Mouse (Mus musculus): ENCODE measurements around the gene Cd3g. TPM values are rescaled to one million over a fixed set of nuclear protein-coding genes. Genes with fewer than 3 reads are reported as not detected.
A peak's percentile ranks its signal among the peaks of the same experiment; 100 is the strongest.

The Cd3g gene
- not detected for total RNA-seq (2021)
- long read RNA-seq, experiment 1 = 0 reads
- long read RNA-seq, experiment 2 = 0 reads

GRCm38 (mm10) chr9:44980242-44980641 lies at the start of gene Cd3g:
Gene Cd3g (minus strand): TSS chr9:44980431.
- intact Hi-C loops (cut with DNase I) = no loop called here

GRCm38 (mm10) chr9:45027376-45027775 lies 47.1 kb upstream of the Cd3g start:
- intact Hi-C loops (cut with DNase I) = no loop called here

More at GRCm38 (mm10) chr9:44980242-44980641, at the start of gene Cd3g:
- no peak for DNase-seq (ENCODE audit: low spot score in 2 of 2)

GRCm38 (mm10) chr9:45024187-45024586 lies 44.0 kb upstream of the Cd3g start:
- intact Hi-C loops (cut with DNase I) = no loop called here
- DNase-seq (ENCODE audit: low spot score in 2 of 2) = no peak

More at GRCm38 (mm10) chr9:45027376-45027775, 47.1 kb upstream of the Cd3g start:
- DNase-seq (ENCODE audit: low spot score in 2 of 2) = no peak

GRCm38 (mm10) chr9:45023638-45024037 lies 43.4 kb upstream of the Cd3g start:
- intact Hi-C loops (cut with DNase I) = loop anchor here (2.0 kb wide), 1 partner anchor 123 kb away; no protein-coding TSS in a partner anchor

GRCm38 (mm10) chr9:45022800-45023199 lies 42.6 kb upstream of the Cd3g start:
- DNase-seq (ENCODE audit: low spot score in 2 of 2) = peak; percentile 52 to 72

More at GRCm38 (mm10) chr9:45023638-45024037, 43.4 kb upstream of the Cd3g start:
- no peak for DNase-seq (ENCODE audit: low spot score in 2 of 2)

GRCm38 (mm10) chr9:45018031-45018430 lies 37.8 kb upstream of the Cd3g start:
- intact Hi-C loops (cut with DNase I) = no loop called here
- peak; percentile 42 for DNase-seq (ENCODE audit: low spot score in 2 of 2)

More at GRCm38 (mm10) chr9:45022800-45023199, 42.6 kb upstream of the Cd3g start:
- intact Hi-C loops (cut with DNase I) = loop anchor here (2.0 kb wide), 1 partner anchor 124 kb away; no protein-coding TSS in a partner anchor

GRCm38 (mm10) chr9:45015841-45016240 lies 35.6 kb upstream of the Cd3g start:
- intact Hi-C loops (cut with DNase I) = no loop called here
- no peak for DNase-seq (ENCODE audit: low spot score in 2 of 2)

- no peak for DNase-seq (ENCODE audit: low spot score in 2 of 2)
- intact Hi-C loops (cut with DNase I) = no loop called here
Measured at GRCm38 (mm10) chr9:45014879-45015278, 34.6 kb upstream of the Cd3g start.

- no peak for DNase-seq (ENCODE audit: low spot score in 2 of 2)
- intact Hi-C loops (cut with DNase I) = no loop called here
Measured at GRCm38 (mm10) chr9:45011291-45011690, 31.1 kb upstream of the Cd3g start.

GRCm38 (mm10) chr9:45010461-45010860 lies 30.2 kb upstream of the Cd3g start:
- intact Hi-C loops (cut with DNase I) = no loop called here
- no peak for DNase-seq (ENCODE audit: low spot score in 2 of 2)

GRCm38 (mm10) chr9:45009180-45010078 lies 29.2 kb upstream of the Cd3g start, which contains the start of gene Cd3e:
Gene Cd3e (minus strand): TSS chr9:45009627.
- intact Hi-C loops (cut with DNase I) = no loop called here
- DNase-seq (ENCODE audit: low spot score in 2 of 2) = no peak

GRCm38 (mm10) chr9:45008342-45008741 lies 28.1 kb upstream of the Cd3g start:
- no peak for DNase-seq (ENCODE audit: low spot score in 2 of 2)
- intact Hi-C loops (cut with DNase I) = no loop called here

- no peak for DNase-seq (ENCODE audit: low spot score in 2 of 2)
- intact Hi-C loops (cut with DNase I) = no loop called here
Measured at GRCm38 (mm10) chr9:45007404-45007803, 27.2 kb upstream of the Cd3g start.

- intact Hi-C loops (cut with DNase I) = no loop called here
- DNase-seq (ENCODE audit: low spot score in 2 of 2) = no peak
Measured at GRCm38 (mm10) chr9:45000249-45000648, 20.0 kb upstream of the Cd3g start.

GRCm38 (mm10) chr9:44999776-45000175 lies 19.5 kb upstream of the Cd3g start:
- intact Hi-C loops (cut with DNase I) = no loop called here
- no peak for DNase-seq (ENCODE audit: low spot score in 2 of 2)

- DNase-seq (ENCODE audit: low spot score in 2 of 2) = no peak
- intact Hi-C loops (cut with DNase I) = no loop called here
Measured at GRCm38 (mm10) chr9:44999171-44999570, 18.9 kb upstream of the Cd3g start.

- no peak for DNase-seq (ENCODE audit: low spot score in 2 of 2)
- intact Hi-C loops (cut with DNase I) = no loop called here
Measured at GRCm38 (mm10) chr9:44998138-44998537, 17.9 kb upstream of the Cd3g start.

GRCm38 (mm10) chr9:44996590-44996989 lies 16.4 kb upstream of the Cd3g start:
- DNase-seq (ENCODE audit: low spot score in 2 of 2) = no peak

GRCm38 (mm10) chr9:44994962-44995361 lies 14.7 kb upstream of the Cd3g start:
- DNase-seq (ENCODE audit: low spot score in 2 of 2) = no peak
- intact Hi-C loops (cut with DNase I) = no loop called here

More at GRCm38 (mm10) chr9:44996590-44996989, 16.4 kb upstream of the Cd3g start:
- intact Hi-C loops (cut with DNase I) = no loop called here

- intact Hi-C loops (cut with DNase I) = no loop called here
- DNase-seq (ENCODE audit: low spot score in 2 of 2) = no peak
Measured at GRCm38 (mm10) chr9:44993268-44993667, 13.0 kb upstream of the Cd3g start.

GRCm38 (mm10) chr9:44992271-44992670 lies 12.0 kb upstream of the Cd3g start:
- intact Hi-C loops (cut with DNase I) = no loop called here
- no peak for DNase-seq (ENCODE audit: low spot score in 2 of 2)

All from left cerebral cortex, postnatal 14 days (tissue).